Mouse (Mus musculus) hindbrain, embryonic 16.5 days (tissue): ENCODE results near the gene Serping1. TPM values are rescaled to one million over a fixed set of nuclear protein-coding genes. Genes with fewer than 3 reads are reported as not detected.

Experiments used
- ATAC-seq: fragments of 200-750 bp; cut with Nextera tagmentation; 2 replicates; pipeline ENCODE4 v1.8.0; 2017; ENCODE audit warnings: moderate TSS enrichment, moderate library complexity
- H3K27ac ChIP-seq: fragments of 300-500 bp; sonication (generic); 2 replicates; pipeline ENCODE4 v1.5.1; 2014; ENCODE audit warnings: low read depth, mild to moderate bottlenecking, control low read depth, low read length, moderate library complexity
- H3K27me3 ChIP-seq: fragments of 300-500 bp; sonication (generic); replicated peaks from 2 replicates; pipeline ENCODE4 v1.6.1; 2014; ENCODE audit warnings: low read length; ENCODE audit not compliant: control insufficient read depth, insufficient read depth
- H3K36me3 ChIP-seq: fragments of 300-500 bp; sonication (generic); 2 replicates; pipeline ENCODE4 v1.6.1; 2014; ENCODE audit warnings: mild to moderate bottlenecking, low read length, moderate library complexity, mixed read lengths; ENCODE audit not compliant: control insufficient read depth, insufficient read depth
- H3K4me1 ChIP-seq: fragments of 300-500 bp; sonication (generic); 2 replicates; pipeline ENCODE4 v1.6.1; 2014; ENCODE audit warnings: low read depth, low read length; ENCODE audit not compliant: control insufficient read depth, insufficient read depth
- H3K4me2 ChIP-seq: fragments of 300-500 bp; sonication (generic); 2 replicates; pipeline ENCODE4 v1.6.1; 2014; ENCODE audit warnings: mild to moderate bottlenecking, low read length, control low read depth, moderate library complexity
- H3K4me3 ChIP-seq: fragments of 300-500 bp; sonication (generic); 2 replicates; pipeline ENCODE4 v1.5.1; 2014; ENCODE audit warnings: mild to moderate bottlenecking, low read length, control low read depth, moderate library complexity
- H3K9ac ChIP-seq: fragments of 300-500 bp; sonication (generic); 2 replicates; pipeline ENCODE4 v1.6.1; 2014; ENCODE audit warnings: low read depth, mild to moderate bottlenecking, control low read depth, low read length, moderate library complexity
- H3K9me3 ChIP-seq: fragments of 300-500 bp; sonication (generic); 2 replicates; pipeline ENCODE4 v1.6.1; 2014; ENCODE audit warnings: mild to moderate bottlenecking, low read length, moderate library complexity; ENCODE audit not compliant: control insufficient read depth
- WGBS: fragments of 180-500 bp; shearing (Covaris S2); extraction: QIAGEN DNeasy Blood & Tissue Kit; methylation state at CpG from one replicate; pipeline ENCODE4 v1.1.7; 2014; 5-methylcytosine and 5-hydroxymethylcytosine counted together
- polyA plus RNA-seq: library from polyadenylated mRNA; unstranded; fragments of >200 nt; fragmentation: Nextera tagmentation; extraction: Ambion mirVana; gene quantifications from 2 replicates; pipeline ENCODE4 v1.2.1, GENCODE M21; 2015

The Serping1 gene
- polyA plus RNA-seq, 1 experiment from 2014 or later = 40.8 TPM

DNA sequence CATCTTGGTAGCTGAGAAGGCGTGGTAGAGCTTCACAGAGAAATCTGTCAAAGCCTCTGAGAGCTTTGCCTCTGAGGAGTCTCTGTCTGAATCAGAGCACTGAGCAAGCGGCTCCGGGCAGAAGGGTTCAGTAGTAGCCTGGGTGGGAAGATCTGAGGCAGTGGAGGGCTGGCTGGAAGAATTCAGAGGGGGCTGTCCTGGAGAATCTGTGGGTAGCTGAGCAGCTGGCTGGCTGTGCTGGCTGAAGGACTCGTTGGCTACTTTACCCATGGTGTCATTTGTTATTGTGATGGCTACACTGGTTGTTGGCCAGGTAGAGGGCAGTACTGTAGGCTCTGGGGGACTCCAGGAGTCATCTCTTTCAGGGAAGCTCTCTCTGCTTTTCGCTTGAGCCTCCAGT, 2.0 kb downstream of the Serping1 start:
- no peak for ATAC-seq
- H3K4me3 ChIP-seq = no peak overlapping the region
- H3K27me3 ChIP-seq = no peaks in the 10 kb centered on the region
- peaks cover 5% of the 10 kb centered on the region for H3K4me1 ChIP-seq
- no peak overlapping the region for H3K27ac ChIP-seq
- H3K4me2 ChIP-seq = no peak overlapping the region
- no peaks in the 10 kb centered on the region for H3K9me3 ChIP-seq
- H3K36me3 ChIP-seq = no peaks in the 10 kb centered on the region
- WGBS = 83% methylated on average over 5 of the region's 5 CpGs
- no peak overlapping the region for H3K9ac ChIP-seq

GRCm38 (mm10) chr2:84772454-84772853, 2.8 kb downstream of the Serping1 start:
- Histone ChIP-seq H3K4me1 (peaks cover 5% of the 10 kb centered on the region), H3K9ac (no peak overlapping the region), H3K9me3 (no peaks in the 10 kb centered on the region), H3K4me2 (no peak overlapping the region), H3K4me3 (no peak overlapping the region), H3K27me3 (no peaks in the 10 kb centered on the region), H3K36me3 (no peaks in the 10 kb centered on the region), H3K27ac (no peak overlapping the region)
- ATAC-seq = no peak
- 91% methylated on average over 4 of the region's 4 CpGs for WGBS

- Histone ChIP-seq H3K36me3 (no peaks in the 10 kb centered on the region), H3K9me3 (no peaks in the 10 kb centered on the region), H3K4me2 (no peak overlapping the region), H3K27ac (no peak overlapping the region), H3K4me1 (peaks cover 5% of the 10 kb centered on the region), H3K27me3 (no peaks in the 10 kb centered on the region), H3K9ac (no peak overlapping the region), H3K4me3 (no peak overlapping the region)
- 82% methylated on average over 6 of the region's 6 CpGs for WGBS
- ATAC-seq = no peak
Observed at GRCm38 (mm10) chr2:84770501-84770900, 4.7 kb downstream of the Serping1 start.

GRCm38 (mm10) chr2:84762818-84763217, 12.4 kb downstream of the Serping1 start:
- no peak for ATAC-seq
- WGBS = 47% methylated on average over 1 of the region's 1 CpGs
- H3K4me3 ChIP-seq = no peak overlapping the region

DNA sequence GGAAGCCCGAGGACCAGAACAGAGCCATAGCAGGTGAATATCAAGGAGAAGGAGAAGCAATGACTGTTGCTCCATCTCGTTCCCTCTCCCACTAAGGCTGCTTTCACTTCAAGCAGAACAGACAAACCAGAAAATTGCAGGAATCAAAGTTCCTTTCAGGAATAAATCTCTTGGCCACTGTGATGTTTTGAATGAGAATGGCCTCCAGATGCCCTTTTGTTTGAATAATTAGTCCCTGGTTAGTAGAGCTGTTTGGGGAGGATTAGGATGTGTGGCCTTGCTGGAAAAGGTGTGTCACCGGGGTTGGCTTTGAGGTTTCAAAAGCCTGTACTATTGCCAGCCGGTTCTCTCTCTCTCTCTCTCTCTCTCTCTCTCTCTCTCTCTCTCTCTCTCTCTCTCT, 12.9 kb downstream of the Serping1 start:
- H3K4me1 ChIP-seq = no peaks in the 10 kb centered on the region
- ATAC-seq = no peak
- H3K9ac ChIP-seq = no peak overlapping the region
- H3K27me3 ChIP-seq = no peaks in the 10 kb centered on the region
- WGBS = 51% methylated on average over 4 of the region's 4 CpGs
- H3K4me3 ChIP-seq = no peak overlapping the region
- H3K36me3 ChIP-seq = no peaks in the 10 kb centered on the region
- no peaks in the 10 kb centered on the region for H3K9me3 ChIP-seq
- no peak overlapping the region for H3K27ac ChIP-seq
- H3K4me2 ChIP-seq = no peak overlapping the region

More at GRCm38 (mm10) chr2:84762818-84763217, 12.4 kb downstream of the Serping1 start:
- H3K9ac ChIP-seq = no peak overlapping the region
- no peaks in the 10 kb centered on the region for H3K4me1 ChIP-seq
- no peak overlapping the region for H3K27ac ChIP-seq
- no peaks in the 10 kb centered on the region for H3K36me3 ChIP-seq
- no peak overlapping the region for H3K4me2 ChIP-seq
- H3K9me3 ChIP-seq = no peaks in the 10 kb centered on the region
- H3K27me3 ChIP-seq = no peaks in the 10 kb centered on the region

GRCm38 (mm10) chr2:84761840-84762239, 13.4 kb downstream of the Serping1 start:
- WGBS = 94% methylated on average over 1 of the region's 1 CpGs
- H3K27me3 ChIP-seq = no peaks in the 10 kb centered on the region
- no peaks in the 10 kb centered on the region for H3K36me3 ChIP-seq
- H3K27ac ChIP-seq = no peak overlapping the region
- no peaks in the 10 kb centered on the region for H3K4me1 ChIP-seq
- no peak overlapping the region for H3K4me3 ChIP-seq
- no peak overlapping the region for H3K4me2 ChIP-seq
- no peak overlapping the region for H3K9ac ChIP-seq
- H3K9me3 ChIP-seq = no peaks in the 10 kb centered on the region
- ATAC-seq = no peak

DNA sequence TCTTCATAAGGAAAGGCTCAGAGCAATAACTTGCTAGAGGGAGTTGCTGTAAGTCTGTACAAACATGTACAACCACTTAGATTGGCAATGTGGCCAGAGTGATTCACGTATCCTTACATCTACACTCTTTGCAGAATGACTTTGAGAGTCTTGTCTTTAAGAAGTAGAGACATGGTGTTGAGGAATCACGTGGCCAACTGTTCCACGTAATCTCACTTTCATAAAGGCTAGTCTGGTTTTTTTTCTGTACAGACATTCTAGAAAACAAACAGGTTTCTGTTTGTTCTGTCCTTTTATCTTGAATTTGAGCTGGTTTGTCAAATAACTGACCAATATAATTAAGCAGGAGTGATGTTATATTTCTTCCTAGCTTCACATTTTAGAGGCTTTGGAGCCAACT, 13.9 kb downstream of the Serping1 start:
- Histone ChIP-seq H3K4me1 (no peaks in the 10 kb centered on the region), H3K4me2 (no peak overlapping the region), H3K27ac (no peak overlapping the region), H3K27me3 (no peaks in the 10 kb centered on the region), H3K4me3 (no peak overlapping the region), H3K36me3 (no peaks in the 10 kb centered on the region), H3K9me3 (no peaks in the 10 kb centered on the region), H3K9ac (no peak overlapping the region)
- no peak for ATAC-seq
- WGBS = 85% methylated on average over 3 of the region's 3 CpGs

GRCm38 (mm10) chr2:84760777-84761176, 14.5 kb downstream of the Serping1 start:
- Histone ChIP-seq H3K9me3 (no peaks in the 10 kb centered on the region), H3K4me3 (no peak overlapping the region), H3K9ac (no peak overlapping the region), H3K4me2 (no peak overlapping the region), H3K4me1 (no peaks in the 10 kb centered on the region), H3K27me3 (no peaks in the 10 kb centered on the region), H3K27ac (no peak overlapping the region), H3K36me3 (no peaks in the 10 kb centered on the region)
- no peak for ATAC-seq
- whole genome bisulfite sequencing = 72% methylated on average over 8 of the region's 8 CpGs

DNA sequence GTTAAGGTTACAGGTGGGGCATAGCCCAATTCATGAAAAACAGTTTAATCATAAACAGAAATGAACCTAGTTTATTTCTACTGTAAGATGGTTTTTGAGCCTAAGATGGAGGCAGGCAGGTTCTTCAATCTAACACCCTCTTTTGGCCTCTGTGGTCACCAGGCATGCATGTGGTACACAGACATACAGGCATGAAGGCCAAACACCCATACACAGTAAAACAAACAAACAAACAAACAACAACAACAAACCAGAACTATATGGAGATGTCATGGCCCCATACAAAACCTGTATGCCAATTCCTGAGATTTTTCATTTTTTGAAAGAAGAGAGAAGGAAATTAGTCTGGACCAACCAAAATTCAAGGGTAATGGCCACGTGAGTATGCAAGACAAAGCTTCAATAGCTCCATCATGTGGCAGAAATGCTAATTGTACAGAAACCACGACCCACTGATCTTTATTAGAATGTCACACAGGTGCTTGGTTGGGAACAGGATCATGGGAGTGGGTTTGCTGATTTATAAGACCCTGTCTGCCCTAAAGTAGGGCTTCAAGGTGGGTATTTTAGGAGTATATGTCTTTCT, 16.6 kb downstream of the Serping1 start:
- no peak overlapping the region for H3K9ac ChIP-seq
- no peak overlapping the region for H3K27ac ChIP-seq
- no peaks in the 10 kb centered on the region for H3K27me3 ChIP-seq
- H3K9me3 ChIP-seq = no peaks in the 10 kb centered on the region
- WGBS = 6% methylated on average over 2 of the region's 2 CpGs
- H3K36me3 ChIP-seq = no peaks in the 10 kb centered on the region
- no peak overlapping the region for H3K4me2 ChIP-seq
- no peak overlapping the region for H3K4me3 ChIP-seq
- no peaks in the 10 kb centered on the region for H3K4me1 ChIP-seq
- ATAC-seq = peak; percentile 76
